Mouse (Mus musculus): ENCODE data around the gene Adgra3.

- TF ChIP-seq POLR2A (IDR thresholded peaks at IDR 0.05; ENCODE audit: insufficient read length, low read depth) (no peak), E2F4 (IDR thresholded peaks at IDR 0.05; ENCODE audit: insufficient read depth) (no peak)
Observed at GRCm38 (mm10) chr5:50024097-50024496, 34.7 kb downstream of the Adgra3 start.
